Mouse (Mus musculus): ENCODE data around the gene Ptbp1. TPM values are rescaled to one million over a fixed set of nuclear protein-coding genes. Genes with fewer than 3 reads are reported as not detected.

The Ptbp1 gene
- polyA plus RNA-seq, 1 experiment: 45.6 TPM

GRCm38 (mm10) chr10:79897316-79898245 is 43.4 kb downstream of the Ptbp1 start:
- Histone ChIP-seq H3K4me3 (ENCODE audit: insufficient read depth, low read depth, low read length) (no peak overlapping the region), H3K27ac (replicated peaks; ENCODE audit: low read depth, low read length) (no peak overlapping the region), H3K4me1 (ENCODE audit: control insufficient read depth, insufficient read depth, insufficient read length, low read length) (no peaks in the 10 kb centered on the region; the same call in 1 of the 2 replicates)

- Histone ChIP-seq H3K4me3 (ENCODE audit: insufficient read depth, low read depth, low read length) (no peak overlapping the region), H3K27ac (replicated peaks; ENCODE audit: low read depth, low read length) (no peak overlapping the region), H3K4me1 (ENCODE audit: control insufficient read depth, insufficient read depth, insufficient read length, low read length) (no peaks in the 10 kb centered on the region)
These were observed 46.8 kb downstream of the Ptbp1 start for GRCm38 (mm10) chr10:79900951-79901410.

- Histone ChIP-seq H3K27ac (replicated peaks; ENCODE audit: low read depth, low read length) (no peak overlapping the region), H3K4me3 (ENCODE audit: insufficient read depth, low read depth, low read length) (no peak overlapping the region), H3K4me1 (ENCODE audit: control insufficient read depth, insufficient read depth, insufficient read length, low read length) (no peaks in the 10 kb centered on the region)
These were observed 52.5 kb downstream of the Ptbp1 start for GRCm38 (mm10) chr10:79906712-79907111.

- H3K4me1 ChIP-seq (ENCODE audit: control insufficient read depth, insufficient read depth, insufficient read length, low read length): no peaks in the 10 kb centered on the region
- no peak overlapping the region for H3K4me3 ChIP-seq (ENCODE audit: insufficient read depth, low read depth, low read length)
- no peak overlapping the region for H3K27ac ChIP-seq (replicated peaks; ENCODE audit: low read depth, low read length)
These were observed 53.2 kb downstream of the Ptbp1 start for GRCm38 (mm10) chr10:79907415-79907814.

GRCm38 (mm10) chr10:79908167-79909091 is 54.2 kb downstream of the Ptbp1 start, which contains the start of gene Med16:
Gene Med16 (minus strand): TSS chr10:79908923.
- Histone ChIP-seq H3K4me1 (ENCODE audit: control insufficient read depth, insufficient read depth, insufficient read length, low read length) (no peaks in the 10 kb centered on the region), H3K4me3 (ENCODE audit: insufficient read depth, low read depth, low read length) (peak within 1 kb of the TSS; percentile 96), H3K27ac (replicated peaks; ENCODE audit: low read depth, low read length) (peak within 1 kb of the TSS; percentile 99)

GRCm38 (mm10) chr10:79909092-79909922 is 55.1 kb downstream of the Ptbp1 start:
- Histone ChIP-seq H3K27ac (replicated peaks; ENCODE audit: low read depth, low read length) (0 out of 2 replicates have a peak overlapping the region, but pooled peaks have one; percentile 3), H3K4me1 (ENCODE audit: control insufficient read depth, insufficient read depth, insufficient read length, low read length) (no peaks in the 10 kb centered on the region; the same call in 1 of the 2 replicates)

GRCm38 (mm10) chr10:79910556-79910955 is 56.3 kb downstream of the Ptbp1 start, which contains the start of gene Gm26602:
Gene Gm26602 (plus strand): TSS chr10:79910856.
- Histone ChIP-seq H3K4me3 (ENCODE audit: insufficient read depth, low read depth, low read length) (no peak within 1 kb of the TSS), H3K4me1 (ENCODE audit: control insufficient read depth, insufficient read depth, insufficient read length, low read length) (peaks cover 7% of the 10 kb centered on the region), H3K27ac (replicated peaks; ENCODE audit: low read depth, low read length) (no peak within 1 kb of the TSS)

More at GRCm38 (mm10) chr10:79909092-79909922, 55.1 kb downstream of the Ptbp1 start:
- no peak overlapping the region for H3K4me3 ChIP-seq (ENCODE audit: insufficient read depth, low read depth, low read length)

- no peak overlapping the region for H3K27ac ChIP-seq (replicated peaks; ENCODE audit: low read depth, low read length)
- no peak overlapping the region for H3K4me3 ChIP-seq (ENCODE audit: insufficient read depth, low read depth, low read length)
- H3K4me1 ChIP-seq (ENCODE audit: control insufficient read depth, insufficient read depth, insufficient read length, low read length): peaks cover 13% of the 10 kb centered on the region
These were observed 58.2 kb downstream of the Ptbp1 start for GRCm38 (mm10) chr10:79912412-79912811.

Other genes with a start within 250 kb of the Ptbp1 start
- 0.48 TPM in 1 of 2 replicates, not detected in the other for gene C2cd4c, start 240.4 kb upstream of the Ptbp1 start, polyA plus RNA-seq (2012; ENCODE audit: insufficient read depth, insufficient read length, missing spikeins)
- 0.92 and 1.7 TPM in 2 replicates for gene Shc2, start 216.5 kb upstream of the Ptbp1 start, polyA plus RNA-seq (2012; ENCODE audit: insufficient read depth, insufficient read length, missing spikeins)
- 1.2 TPM in 1 of 2 replicates, not detected in the other for gene Odf3l2, start 208.7 kb upstream of the Ptbp1 start, polyA plus RNA-seq (2012; ENCODE audit: insufficient read depth, insufficient read length, missing spikeins)
- gene Madcam1, start 189.9 kb upstream of the Ptbp1 start, polyA plus RNA-seq (2012; ENCODE audit: insufficient read depth, insufficient read length, missing spikeins): not detected in 2 replicates
- gene Tpgs1, start 185.1 kb upstream of the Ptbp1 start, polyA plus RNA-seq (2012; ENCODE audit: insufficient read depth, insufficient read length, missing spikeins): 17.0 and 17.6 TPM in 2 replicates
- 181 and 274 TPM in 2 replicates for gene Cdc34, start 172.2 kb upstream of the Ptbp1 start, polyA plus RNA-seq (2012; ENCODE audit: insufficient read depth, insufficient read length, missing spikeins)
- not detected in 2 replicates for gene Gzmm, start 165.4 kb upstream of the Ptbp1 start, polyA plus RNA-seq (2012; ENCODE audit: insufficient read depth, insufficient read length, missing spikeins)
- 495 and 669 TPM in 2 replicates for gene Bsg, start 149.9 kb upstream of the Ptbp1 start, polyA plus RNA-seq (2012; ENCODE audit: insufficient read depth, insufficient read length, missing spikeins)
- 0.52 TPM in 1 of 2 replicates, not detected in the other for gene Hcn2, start 137.8 kb upstream of the Ptbp1 start, polyA plus RNA-seq (2012; ENCODE audit: insufficient read depth, insufficient read length, missing spikeins)
- 20.1 and 32.1 TPM in 2 replicates for gene Polrmt, start 107.8 kb upstream of the Ptbp1 start, polyA plus RNA-seq (2012; ENCODE audit: insufficient read depth, insufficient read length, missing spikeins)
- gene Fgf22, start 99.4 kb upstream of the Ptbp1 start, polyA plus RNA-seq (2012; ENCODE audit: insufficient read depth, insufficient read length, missing spikeins): not detected in 2 replicates
- gene Rnf126, start 87.5 kb upstream of the Ptbp1 start, polyA plus RNA-seq (2012; ENCODE audit: insufficient read depth, insufficient read length, missing spikeins): 23.3 and 27.2 TPM in 2 replicates
- gene Fstl3, start 77.2 kb upstream of the Ptbp1 start, polyA plus RNA-seq (2012; ENCODE audit: insufficient read depth, insufficient read length, missing spikeins): 0.96 and 1.3 TPM in 2 replicates
- gene Prss57, start 63.5 kb upstream of the Ptbp1 start, polyA plus RNA-seq (2012; ENCODE audit: insufficient read depth, insufficient read length, missing spikeins): not detected in 2 replicates
- gene Palm, start 60.9 kb upstream of the Ptbp1 start, polyA plus RNA-seq (2012; ENCODE audit: insufficient read depth, insufficient read length, missing spikeins): 12.4 and 18.7 TPM in 2 replicates
- gene Misp, start 33.4 kb upstream of the Ptbp1 start, polyA plus RNA-seq (2012; ENCODE audit: insufficient read depth, insufficient read length, missing spikeins): not detected in 2 replicates
- gene Prtn3, start 20.0 kb downstream of the Ptbp1 start, polyA plus RNA-seq (2012; ENCODE audit: insufficient read depth, insufficient read length, missing spikeins): 1.4 and 1.7 TPM in 2 replicates
- gene Plppr3, start 20.2 kb downstream of the Ptbp1 start, polyA plus RNA-seq (2012; ENCODE audit: insufficient read depth, insufficient read length, missing spikeins): 1.3 TPM in 1 of 2 replicates, not detected in the other
- gene Elane, start 31.8 kb downstream of the Ptbp1 start, polyA plus RNA-seq (2012; ENCODE audit: insufficient read depth, insufficient read length, missing spikeins): not detected in 2 replicates
- gene Cfd, start 36.4 kb downstream of the Ptbp1 start, polyA plus RNA-seq (2012; ENCODE audit: insufficient read depth, insufficient read length, missing spikeins): 1,172 and 3,758 TPM in 2 replicates
- 11.2 and 12.9 TPM in 2 replicates for gene Med16, start 54.5 kb downstream of the Ptbp1 start, polyA plus RNA-seq (2012; ENCODE audit: insufficient read depth, insufficient read length, missing spikeins)
- gene Gm26602, start 56.4 kb downstream of the Ptbp1 start, polyA plus RNA-seq (2012; ENCODE audit: insufficient read depth, insufficient read length, missing spikeins): not detected in 2 replicates
- 0.38 and 0.63 TPM in 2 replicates for gene Kiss1r, start 62.5 kb downstream of the Ptbp1 start, polyA plus RNA-seq (2012; ENCODE audit: insufficient read depth, insufficient read length, missing spikeins)
- gene R3hdm4, start 66.8 kb downstream of the Ptbp1 start, polyA plus RNA-seq (2012; ENCODE audit: insufficient read depth, insufficient read length, missing spikeins): 55.0 and 60.7 TPM in 2 replicates
- gene Arid3a, start 72.6 kb downstream of the Ptbp1 start, polyA plus RNA-seq (2012; ENCODE audit: insufficient read depth, insufficient read length, missing spikeins): 1.3 and 2.9 TPM in 2 replicates
- gene Wdr18, start 105.7 kb downstream of the Ptbp1 start, polyA plus RNA-seq (2012; ENCODE audit: insufficient read depth, insufficient read length, missing spikeins): 25.6 and 44.7 TPM in 2 replicates
- not detected in 2 replicates for gene Grin3b, start 116.3 kb downstream of the Ptbp1 start, polyA plus RNA-seq (2012; ENCODE audit: insufficient read depth, insufficient read length, missing spikeins)
- gene Tmem259, start 129.9 kb downstream of the Ptbp1 start, polyA plus RNA-seq (2012; ENCODE audit: insufficient read depth, insufficient read length, missing spikeins): 69.8 and 75.4 TPM in 2 replicates
- 6.4 and 10.3 TPM in 2 replicates for gene Cnn2, start 134.2 kb downstream of the Ptbp1 start, polyA plus RNA-seq (2012; ENCODE audit: insufficient read depth, insufficient read length, missing spikeins)
- 5.1 and 5.4 TPM in 2 replicates for gene Abca7, start 142.1 kb downstream of the Ptbp1 start, polyA plus RNA-seq (2012; ENCODE audit: insufficient read depth, insufficient read length, missing spikeins)
- gene Arhgap45, start 162.2 kb downstream of the Ptbp1 start, polyA plus RNA-seq (2012; ENCODE audit: insufficient read depth, insufficient read length, missing spikeins): 1.8 and 2.6 TPM in 2 replicates
- 78.3 and 85.8 TPM in 2 replicates for gene Polr2e, start 185.4 kb downstream of the Ptbp1 start, polyA plus RNA-seq (2012; ENCODE audit: insufficient read depth, insufficient read length, missing spikeins)
- 2,282 and 3,621 TPM in 2 replicates for gene Gpx4, start 192.7 kb downstream of the Ptbp1 start, polyA plus RNA-seq (2012; ENCODE audit: insufficient read depth, insufficient read length, missing spikeins)